Mouse (Mus musculus) intestine, embryonic 15.5 days (tissue): Measurements from ENCODE around the gene Lrig3. TPM values are rescaled to one million over a fixed set of nuclear protein-coding genes. Genes with fewer than 3 reads are reported as not detected.

Experiments used
- ATAC-seq: fragments of 200-750 bp; cut with Nextera tagmentation; 2 replicates; pipeline ENCODE4 v1.8.0; 2017; ENCODE audit warnings: moderate TSS enrichment, moderate library complexity
- H3K27ac ChIP-seq: fragments of 300-500 bp; sonication (generic); 2 replicates; pipeline ENCODE4 v1.5.1; 2015; ENCODE audit warnings: mild to moderate bottlenecking, inconsistent platforms
- H3K27me3 ChIP-seq: fragments of 300-500 bp; sonication (generic); replicated peaks from 2 replicates; pipeline ENCODE4 v1.6.1; 2015; ENCODE audit warnings: inconsistent platforms
- H3K36me3 ChIP-seq: fragments of 300-500 bp; sonication (generic); 2 replicates; pipeline ENCODE4 v1.6.1; 2015; ENCODE audit warnings: inconsistent platforms
- H3K4me1 ChIP-seq: fragments of 300-500 bp; sonication (generic); replicated peaks from 2 replicates; pipeline ENCODE4 v1.6.1; 2015; ENCODE audit warnings: inconsistent platforms
- H3K4me2 ChIP-seq: fragments of 300-500 bp; sonication (generic); replicated peaks from 2 replicates; pipeline ENCODE4 v1.6.1; 2015; ENCODE audit warnings: mild to moderate bottlenecking, inconsistent platforms
- H3K4me3 ChIP-seq: fragments of 300-500 bp; sonication (generic); replicated peaks from 2 replicates; pipeline ENCODE4 v1.5.1; 2015; ENCODE audit warnings: inconsistent platforms
- H3K9ac ChIP-seq: fragments of 300-500 bp; sonication (generic); 2 replicates; pipeline ENCODE4 v1.6.1; 2015; ENCODE audit warnings: inconsistent platforms
- H3K9me3 ChIP-seq: fragments of 300-500 bp; sonication (generic); 2 replicates; pipeline ENCODE4 v1.6.1; 2016; ENCODE audit warnings: inconsistent platforms
- WGBS: fragments of 180-500 bp; shearing (Covaris S2); methylation state at CpG from one replicate; pipeline ENCODE4 v1.1.7; 2015; 5-methylcytosine and 5-hydroxymethylcytosine counted together
- polyA plus RNA-seq: library from polyadenylated mRNA; unstranded; fragments of >200 nt; fragmentation: Nextera tagmentation; extraction: Ambion mirVana; gene quantifications from 2 replicates; pipeline ENCODE4 v1.2.1, GENCODE M21; 2015

The Lrig3 gene
- polyA plus RNA-seq, 1 experiment from 2014 or later = 14.8 TPM

- Histone ChIP-seq H3K27ac (no peak overlapping the region), H3K9me3 (no peaks in the 10 kb centered on the region), H3K4me2 (no peak overlapping the region), H3K27me3 (no peaks in the 10 kb centered on the region), H3K4me1 (no peaks in the 10 kb centered on the region), H3K9ac (no peak overlapping the region), H3K36me3 (peaks cover 30% of the 10 kb centered on the region), H3K4me3 (no peak overlapping the region)
- WGBS = 90% methylated on average over 6 of the region's 6 CpGs
- no peak for ATAC-seq
These were observed 49.7 kb downstream of the Lrig3 start for GRCm38 (mm10) chr10:126015644-126016043.

GRCm38 (mm10) chr10:126019350-126019991 is 53.5 kb downstream of the Lrig3 start:
- Histone ChIP-seq H3K9ac (no peak overlapping the region), H3K36me3 (0 out of 2 replicates have a peak, but pooled peaks cover 5% of the 10 kb centered on the region), H3K27ac (0 out of 2 replicates have a peak overlapping the region, but pooled peaks have one; percentile 32), H3K4me2 (no peak overlapping the region), H3K4me1 (no peaks in the 10 kb centered on the region), H3K27me3 (no peaks in the 10 kb centered on the region), H3K9me3 (no peaks in the 10 kb centered on the region), H3K4me3 (no peak overlapping the region)
- peak; percentile 96 for ATAC-seq
- WGBS = 58% methylated on average over 15 of the region's 15 CpGs

GRCm38 (mm10) chr10:126028574-126029440 is 62.8 kb downstream of the Lrig3 start:
- WGBS = 23% methylated on average over 8 of the region's 8 CpGs

GRCm38 (mm10) chr10:126029441-126030114 is 63.6 kb downstream of the Lrig3 start:
- Histone ChIP-seq H3K4me1 (no peaks in the 10 kb centered on the region), H3K27ac (no peak overlapping the region), H3K36me3 (no peaks in the 10 kb centered on the region), H3K9ac (no peak overlapping the region), H3K4me3 (no peak overlapping the region), H3K27me3 (no peaks in the 10 kb centered on the region), H3K9me3 (no peaks in the 10 kb centered on the region), H3K4me2 (no peak overlapping the region)
- ATAC-seq = no peak
- 53% methylated on average over 7 of the region's 7 CpGs for WGBS

More at GRCm38 (mm10) chr10:126028574-126029440, 62.8 kb downstream of the Lrig3 start:
- Histone ChIP-seq H3K9me3 (no peaks in the 10 kb centered on the region), H3K36me3 (no peaks in the 10 kb centered on the region), H3K27me3 (no peaks in the 10 kb centered on the region), H3K4me2 (no peak overlapping the region), H3K4me3 (no peak overlapping the region), H3K27ac (no peak overlapping the region), H3K9ac (no peak overlapping the region), H3K4me1 (no peaks in the 10 kb centered on the region)
- peak; percentile 36; the same call in 1 of the 2 replicates for ATAC-seq

GRCm38 (mm10) chr10:126056881-126057280 is 90.9 kb downstream of the Lrig3 start:
- no peak overlapping the region for H3K9ac ChIP-seq
- WGBS = 34% methylated on average over 3 of the region's 3 CpGs
- H3K9me3 ChIP-seq = no peaks in the 10 kb centered on the region
- no peak overlapping the region for H3K4me3 ChIP-seq
- no peaks in the 10 kb centered on the region for H3K27me3 ChIP-seq
- H3K4me2 ChIP-seq = no peak overlapping the region
- no peaks in the 10 kb centered on the region for H3K4me1 ChIP-seq
- H3K27ac ChIP-seq = no peak overlapping the region
- no peaks in the 10 kb centered on the region for H3K36me3 ChIP-seq
- ATAC-seq = peak; percentile 82

GRCm38 (mm10) chr10:126062812-126063211 is 96.8 kb downstream of the Lrig3 start:
- 86% methylated on average over 4 of the region's 4 CpGs for WGBS
- no peak overlapping the region for H3K27ac ChIP-seq
- H3K36me3 ChIP-seq = no peaks in the 10 kb centered on the region
- H3K4me1 ChIP-seq = no peaks in the 10 kb centered on the region
- no peak overlapping the region for H3K9ac ChIP-seq
- H3K4me3 ChIP-seq = no peak overlapping the region
- ATAC-seq = no peak
- no peaks in the 10 kb centered on the region for H3K27me3 ChIP-seq
- H3K9me3 ChIP-seq = no peaks in the 10 kb centered on the region
- H3K4me2 ChIP-seq = no peak overlapping the region
